Mouse (Mus musculus): Measurements from ENCODE around the gene Zmynd8.
A peak's percentile ranks its signal among the peaks of the same experiment; 100 is the strongest.

Zmynd8 gene

DNA sequence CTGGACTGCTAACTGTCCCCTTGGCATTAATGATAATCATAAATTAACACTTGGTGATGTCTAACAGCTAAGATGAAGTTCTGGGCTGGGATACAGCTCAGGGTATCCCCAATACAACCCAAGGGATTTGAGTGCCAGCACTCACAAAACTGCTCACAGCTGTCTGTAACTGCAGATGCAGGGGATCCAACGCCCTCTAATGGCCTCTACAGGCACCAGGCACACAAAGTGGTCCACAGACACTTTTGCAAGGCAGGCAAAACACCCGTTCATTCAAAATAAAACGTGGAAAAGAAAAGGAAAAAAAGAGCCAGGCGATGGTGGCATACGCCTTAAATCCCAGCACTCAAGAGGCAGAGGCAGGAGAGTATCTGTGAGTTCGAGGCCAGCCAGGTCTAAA is 658 bp upstream of the Zmynd8 start:
- no peak for DNase-seq (ENCODE audit: inconsistent ontology term)

DNA sequence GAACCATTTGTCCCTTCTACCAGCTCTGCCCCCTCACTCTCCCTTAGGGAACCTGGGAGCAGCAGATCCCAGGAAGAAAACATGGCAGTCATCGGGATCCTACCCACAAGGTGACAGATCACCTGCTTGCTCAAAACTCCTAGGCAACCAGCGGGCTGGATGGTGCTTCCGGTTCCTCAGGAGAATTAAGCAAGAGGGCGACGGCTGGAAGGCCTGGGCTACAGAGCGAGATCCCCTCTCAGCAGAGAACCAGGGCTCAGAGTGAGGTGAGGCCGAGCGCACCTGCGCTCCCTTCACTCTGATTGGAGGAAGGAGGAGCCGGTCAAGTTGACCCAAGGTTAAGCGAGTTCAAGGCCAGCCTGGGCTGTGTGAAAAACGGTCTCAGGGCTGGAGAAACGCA is 2.6 kb downstream of the Zmynd8 start:
- DNase-seq (ENCODE audit: inconsistent ontology term): no peak

DNA sequence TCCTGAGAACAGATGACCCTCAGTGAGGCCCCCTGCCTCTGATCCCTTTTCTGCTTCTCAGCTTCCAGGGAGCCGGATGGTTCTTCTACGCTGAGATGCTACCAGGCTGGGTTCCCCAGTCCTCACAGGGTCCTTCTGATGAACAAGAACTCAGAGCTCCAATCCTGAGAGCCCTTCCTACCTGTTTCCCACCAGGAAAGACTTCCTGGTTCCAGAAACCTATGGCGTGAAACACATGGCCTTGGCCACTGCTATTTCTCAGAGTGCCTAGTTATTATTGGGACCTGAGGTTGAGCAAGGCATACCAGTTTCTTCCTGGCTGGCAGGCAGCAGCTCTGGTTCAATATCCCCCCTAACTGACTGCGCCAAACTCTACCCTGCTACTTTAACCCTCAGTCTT is 3.1 kb downstream of the Zmynd8 start:
- no peak for DNase-seq (ENCODE audit: inconsistent ontology term)

DNA sequence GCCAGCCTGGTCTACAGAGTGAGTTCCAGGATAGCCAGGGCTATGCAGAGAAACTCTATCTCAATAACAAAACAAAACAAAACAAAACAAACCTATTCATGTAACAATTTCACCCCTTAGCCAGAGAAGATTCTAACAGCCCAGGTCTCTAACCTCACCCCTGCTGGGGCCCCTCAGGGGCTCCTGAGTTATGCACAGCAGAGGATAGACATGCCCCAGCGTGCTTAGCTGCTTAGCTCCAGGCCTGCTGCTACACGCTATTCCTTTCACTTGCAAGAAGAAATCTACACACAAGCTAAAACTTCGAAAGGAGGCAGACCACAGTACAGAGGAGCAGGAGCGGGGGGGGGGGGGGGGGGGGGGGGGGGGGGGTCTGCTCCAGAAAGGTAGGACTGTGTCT is 4.3 kb downstream of the Zmynd8 start:
- no peak for DNase-seq (ENCODE audit: inconsistent ontology term)

DNA sequence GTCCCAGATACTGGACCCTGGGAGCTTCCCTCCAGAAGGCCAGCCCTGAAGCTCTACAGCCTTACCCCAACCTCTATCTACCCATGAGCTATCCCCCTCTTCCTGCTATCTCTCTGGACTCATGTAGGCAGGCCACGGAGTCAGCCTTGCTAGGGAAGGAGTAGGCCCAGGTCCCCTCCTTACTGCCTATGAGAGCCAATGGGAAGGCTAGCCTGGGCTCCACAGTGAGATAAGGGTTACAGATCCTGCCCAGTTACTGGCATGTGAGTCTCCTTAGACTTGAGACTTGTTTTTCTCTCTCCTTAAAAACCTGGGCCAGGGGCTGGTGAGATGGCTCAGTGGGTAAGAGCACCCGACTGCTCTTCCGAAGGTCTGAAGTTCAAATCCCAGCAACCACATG is 5.6 kb downstream of the Zmynd8 start:
- DNase-seq (ENCODE audit: inconsistent ontology term): no peak

DNA sequence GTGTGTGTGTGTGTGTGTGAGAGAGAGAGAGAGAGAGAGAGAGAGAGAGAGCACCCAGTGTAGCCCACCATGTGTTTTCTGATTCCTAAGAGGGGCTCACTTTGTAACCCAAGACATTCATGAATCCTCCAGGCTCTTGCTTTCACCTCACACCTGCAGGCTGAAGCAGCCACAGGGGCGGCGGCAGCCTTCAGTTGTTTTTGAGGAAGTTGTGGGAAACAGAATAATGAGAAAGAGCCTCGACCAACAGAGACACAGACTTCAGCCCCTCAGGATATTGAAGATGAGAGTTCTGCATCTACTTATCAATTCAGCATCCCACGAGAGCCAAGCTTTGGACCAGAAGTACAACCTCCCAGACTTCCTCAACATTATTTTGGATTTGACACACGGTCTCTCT is 6.2 kb downstream of the Zmynd8 start:
- no peak for DNase-seq (ENCODE audit: inconsistent ontology term)

DNA sequence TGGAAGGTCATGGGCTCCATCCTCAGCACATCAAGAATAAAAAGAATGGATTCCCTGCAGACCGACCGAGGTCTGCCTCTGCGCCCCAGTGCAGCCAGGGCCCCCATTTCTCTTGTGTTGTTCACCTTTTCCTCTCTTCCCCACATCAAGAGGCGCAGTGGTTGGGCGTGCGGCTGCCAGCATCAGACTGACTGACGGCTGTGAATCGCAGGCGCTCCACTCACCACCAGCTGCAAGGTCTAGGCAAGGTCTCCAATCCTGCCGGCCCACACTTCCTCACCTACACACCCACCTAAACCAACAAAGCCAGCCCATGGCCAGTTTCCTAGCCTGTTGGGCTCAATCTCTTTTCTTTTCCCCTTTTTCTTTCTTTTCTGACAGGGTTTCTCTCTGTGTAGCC is 8.4 kb downstream of the Zmynd8 start:
- DNase-seq (ENCODE audit: inconsistent ontology term): no peak

DNA sequence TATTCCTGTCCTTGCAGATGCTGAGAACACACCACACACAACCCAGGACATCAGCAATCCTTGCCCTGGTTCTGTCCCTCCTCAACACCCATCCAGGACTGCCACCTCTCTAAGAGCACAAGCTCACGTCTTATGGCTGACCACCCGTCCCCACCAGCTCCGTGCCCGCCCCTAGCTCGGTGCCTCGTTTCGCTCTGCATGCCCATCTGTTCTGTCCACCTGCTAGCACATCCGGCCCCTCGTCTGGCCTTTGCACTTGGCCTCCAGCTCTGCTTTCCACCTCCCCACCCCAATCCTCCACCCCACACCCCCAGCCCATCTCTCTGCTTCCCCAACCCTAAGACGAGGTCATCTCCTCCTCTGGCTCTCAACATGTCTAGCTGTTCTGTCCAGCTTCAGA is 8.9 kb downstream of the Zmynd8 start:
- DNase-seq (ENCODE audit: inconsistent ontology term): no peak

DNA sequence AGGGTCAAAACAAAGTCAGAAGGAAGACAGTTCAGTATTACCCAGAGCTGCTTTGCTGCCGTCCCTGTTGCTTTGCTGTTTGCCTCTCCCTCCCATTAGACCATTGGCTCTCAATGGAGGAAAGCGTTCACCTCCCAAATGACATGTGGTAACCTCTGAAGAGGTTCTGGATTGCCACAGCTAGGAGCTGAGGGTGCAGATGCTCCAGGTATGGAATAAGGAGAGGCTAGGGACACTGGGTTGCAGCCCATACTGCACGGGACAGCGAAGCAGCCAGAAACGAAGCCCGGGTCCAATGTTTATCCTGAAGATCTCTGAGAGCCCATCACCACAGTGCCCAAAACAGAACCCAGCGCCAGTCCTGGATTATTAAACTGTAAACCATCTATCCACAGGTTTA is 9.6 kb downstream of the Zmynd8 start:
- no peak for DNase-seq (ENCODE audit: inconsistent ontology term)

DNA sequence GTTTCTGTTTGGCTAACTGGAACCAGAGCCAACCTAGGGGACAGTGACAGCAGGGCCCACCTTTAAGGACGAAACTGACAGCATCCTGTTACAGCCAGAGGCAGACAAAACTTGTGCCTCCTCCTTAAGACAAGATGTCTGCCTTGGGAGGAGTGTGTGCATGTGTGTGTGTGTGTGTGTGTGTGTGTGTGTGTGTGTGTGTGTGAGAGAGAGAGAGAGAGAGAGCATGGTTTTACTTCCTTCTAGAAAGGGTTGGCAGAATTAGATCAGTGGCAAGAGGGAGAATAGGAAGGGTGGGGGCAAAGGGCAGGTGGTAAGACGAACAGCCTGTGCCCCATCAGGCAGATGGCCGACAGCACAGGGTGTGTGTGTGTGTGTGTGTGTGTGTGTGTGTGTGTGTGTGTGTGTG is 10.0 kb downstream of the Zmynd8 start:
- DNase-seq (ENCODE audit: inconsistent ontology term): no peak

DNA sequence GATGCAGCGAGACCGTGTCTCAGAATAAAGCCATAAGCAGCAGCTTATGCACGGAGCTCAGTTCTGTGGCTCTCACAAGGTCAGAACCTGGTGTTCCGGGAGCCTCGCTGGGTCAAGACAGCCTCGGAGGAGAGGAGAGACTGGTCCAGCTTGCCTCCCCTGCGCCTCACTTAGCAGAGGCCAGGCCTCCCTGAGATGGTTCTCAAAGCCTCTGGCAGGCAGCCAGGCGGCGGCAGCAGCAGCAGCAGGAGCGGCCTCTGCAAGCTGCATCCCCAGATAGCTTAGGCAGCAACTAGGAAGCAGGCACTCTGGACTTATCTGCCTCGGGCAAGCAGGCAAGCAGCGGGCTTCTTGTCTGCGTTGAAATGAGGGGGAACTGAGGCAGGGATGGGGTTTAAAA is 10.4 kb downstream of the Zmynd8 start:
- peak; percentile 77 for DNase-seq (ENCODE audit: inconsistent ontology term)

DNA sequence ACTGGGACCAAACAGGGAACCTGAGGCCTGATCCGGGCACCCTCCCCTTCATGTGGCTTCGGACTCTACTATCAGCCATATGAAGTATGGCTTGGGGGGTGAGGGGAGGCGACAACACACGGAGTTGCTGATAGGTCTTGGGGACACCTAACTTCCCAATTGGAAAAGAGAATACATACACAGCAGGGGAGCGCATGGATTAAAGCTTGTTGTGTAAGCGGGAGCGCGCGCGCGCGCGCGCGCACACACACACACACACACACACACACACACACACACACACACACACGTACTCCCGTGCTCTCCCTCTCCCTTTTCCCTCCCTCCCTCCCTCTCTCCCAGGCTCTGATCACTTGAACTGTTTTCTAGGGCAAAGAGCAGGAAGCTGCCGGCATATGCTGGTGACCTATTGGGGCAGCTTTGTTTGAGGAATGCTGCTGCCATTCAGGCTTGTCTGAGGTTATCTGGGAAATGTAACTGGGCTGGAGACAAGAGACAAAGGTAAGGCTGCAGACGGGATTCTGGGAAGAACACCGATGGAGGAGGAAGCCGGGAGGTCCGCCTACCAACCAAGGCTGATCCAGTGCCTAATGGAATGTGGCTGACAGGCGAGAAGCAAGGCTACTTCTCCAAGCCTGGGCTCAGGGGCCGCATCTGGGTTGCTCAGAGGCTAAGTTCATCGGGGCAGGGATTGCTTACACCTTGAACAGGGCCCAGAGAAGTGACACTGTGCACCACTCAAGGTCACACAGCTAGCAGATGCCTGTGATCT is 11.8 kb downstream of the Zmynd8 start:
- peak; percentile 70 for DNase-seq (ENCODE audit: inconsistent ontology term)

DNA sequence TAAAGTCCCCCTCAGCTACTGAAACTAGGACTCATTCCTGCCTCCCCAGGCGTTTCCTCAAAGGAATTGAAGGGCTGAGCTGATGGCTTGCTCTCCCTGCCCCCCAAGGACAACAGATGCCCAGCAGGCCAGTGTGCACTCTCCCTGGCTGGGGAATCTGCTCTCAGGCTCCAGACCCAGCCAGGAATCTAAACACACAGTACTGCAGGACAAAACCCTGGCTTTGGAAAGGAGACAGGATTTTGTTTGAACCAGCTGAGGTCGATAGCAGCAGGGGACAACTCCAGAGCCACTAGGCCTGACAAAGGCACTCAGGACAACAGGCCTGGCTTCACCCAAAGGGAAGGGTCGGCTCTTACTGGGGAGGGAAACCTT is 12.3 kb downstream of the Zmynd8 start:
- DNase-seq (ENCODE audit: inconsistent ontology term): peak; percentile 79

DNA sequence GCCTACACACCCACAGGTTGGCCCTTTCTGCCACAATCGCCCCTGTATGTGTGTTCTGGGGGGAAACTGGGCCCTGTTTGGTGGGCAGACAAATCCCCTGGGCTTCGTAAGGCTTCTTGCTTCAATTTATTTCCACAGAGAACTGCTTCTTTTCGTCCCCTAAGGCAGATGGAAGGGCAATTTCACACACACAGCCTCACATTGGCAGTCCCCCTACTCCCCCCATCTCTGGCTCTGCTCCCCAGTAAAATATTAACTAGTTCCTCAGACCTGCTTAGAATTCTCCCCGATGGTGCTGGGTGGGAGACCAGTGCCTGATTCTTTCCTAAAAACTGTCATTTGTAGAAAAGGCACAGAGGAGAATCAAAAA is 12.9 kb downstream of the Zmynd8 start:
- no peak for DNase-seq (ENCODE audit: inconsistent ontology term)

DNA sequence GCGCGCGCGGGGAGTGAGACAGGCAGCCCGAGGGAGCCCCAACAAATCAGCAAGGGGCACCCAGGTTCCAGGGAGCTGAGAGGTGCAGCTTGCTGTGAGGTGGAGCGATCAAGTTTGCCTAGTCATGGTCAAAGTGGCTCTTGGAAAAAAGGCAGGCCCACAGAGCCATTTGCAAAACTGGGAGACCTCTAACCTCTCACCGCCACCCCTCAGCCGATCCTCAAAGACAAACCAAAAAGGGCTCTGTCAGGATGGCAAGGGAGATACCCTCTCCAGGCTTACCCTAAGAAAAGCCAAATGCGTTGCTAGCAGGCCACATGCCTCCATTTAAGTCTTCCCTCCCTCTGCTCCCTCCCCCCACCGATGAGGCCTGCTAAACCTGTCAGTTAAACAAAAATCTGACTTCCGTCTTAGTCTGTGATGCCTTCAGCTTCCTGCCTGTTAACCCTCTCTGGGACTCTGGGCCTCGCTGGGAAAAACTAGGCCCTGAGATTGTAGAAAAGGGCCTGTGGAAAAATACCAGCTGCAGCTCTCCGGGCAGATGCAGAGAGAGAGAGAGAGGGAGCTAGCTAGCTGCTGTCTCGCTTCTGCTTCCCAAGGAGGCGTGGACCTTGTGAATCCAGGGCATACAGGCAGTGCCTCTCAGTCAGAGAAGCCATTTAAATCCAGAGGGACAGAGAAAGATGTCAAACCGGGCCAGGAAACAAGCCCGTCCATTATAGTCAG is 13.4 kb downstream of the Zmynd8 start:
- DNase-seq (ENCODE audit: inconsistent ontology term): peak; percentile 72

DNA sequence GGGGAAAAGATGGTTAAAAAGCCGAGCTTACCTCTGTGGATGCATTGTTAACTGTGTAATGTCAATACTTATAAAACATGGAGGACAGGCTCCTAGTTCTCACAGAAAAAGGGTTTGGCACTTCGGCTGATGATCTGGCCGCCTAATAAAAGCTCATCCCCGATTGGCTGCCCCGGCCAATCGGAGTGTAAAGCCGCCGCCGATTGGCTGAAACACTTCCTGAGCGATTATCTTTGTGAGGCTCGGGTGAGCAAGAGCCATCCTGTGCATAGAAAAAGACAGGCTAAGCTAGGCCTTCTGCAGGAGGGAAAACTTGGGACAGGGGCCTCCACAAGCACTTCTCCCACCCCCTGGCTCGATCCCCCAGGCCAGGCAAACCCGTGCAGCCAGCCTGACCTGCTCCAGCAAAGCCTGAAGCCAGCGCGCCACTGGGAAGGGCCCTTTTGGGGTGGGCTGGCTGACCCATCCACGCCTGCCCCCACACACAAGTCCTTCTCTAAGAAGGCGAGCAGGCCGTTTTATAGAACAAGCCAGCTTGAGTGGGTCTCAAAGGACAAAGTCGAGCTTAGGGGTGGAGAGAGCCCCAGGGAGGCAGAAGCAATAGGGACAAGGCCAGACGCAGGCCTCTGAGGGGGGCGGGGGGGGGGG is 14.1 kb downstream of the Zmynd8 start:
- DNase-seq (ENCODE audit: inconsistent ontology term): peak; percentile 97

DNA sequence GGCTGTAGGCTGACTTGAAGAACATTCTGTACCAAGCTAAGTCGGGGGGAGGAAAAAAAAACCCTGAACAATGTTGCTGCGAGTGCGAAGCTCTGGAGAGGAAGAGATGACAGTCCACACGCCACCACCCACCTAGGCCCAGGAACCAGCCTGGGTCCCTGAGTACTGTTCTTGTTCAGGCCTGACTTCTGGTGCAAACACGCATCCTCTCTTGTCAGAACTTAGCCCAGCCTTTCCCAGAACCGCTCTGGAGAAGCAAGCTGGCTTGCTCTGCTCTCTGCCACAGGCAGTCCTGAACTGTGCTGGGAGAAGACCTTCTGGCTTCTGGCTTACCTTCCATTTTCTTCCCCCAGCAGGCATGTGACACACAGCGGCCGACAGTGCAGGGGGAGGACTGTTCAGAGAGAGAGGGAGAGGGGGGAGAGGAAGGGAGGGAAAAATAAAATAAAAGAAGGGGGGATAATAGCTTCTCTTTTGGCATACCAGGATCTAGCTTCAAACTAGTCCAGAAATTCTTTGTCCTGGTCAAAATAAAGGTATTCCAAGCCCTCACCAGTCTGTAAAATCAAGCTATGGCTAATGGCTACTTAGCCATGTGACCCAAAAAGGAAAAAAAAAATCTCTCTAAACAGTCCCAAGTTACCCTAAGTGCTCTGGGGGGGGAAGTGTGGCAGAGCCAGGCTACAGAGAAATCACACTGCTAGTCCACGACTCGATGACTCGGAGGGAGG is 14.8 kb downstream of the Zmynd8 start:
- peak; percentile 58 for DNase-seq (ENCODE audit: inconsistent ontology term)

DNA sequence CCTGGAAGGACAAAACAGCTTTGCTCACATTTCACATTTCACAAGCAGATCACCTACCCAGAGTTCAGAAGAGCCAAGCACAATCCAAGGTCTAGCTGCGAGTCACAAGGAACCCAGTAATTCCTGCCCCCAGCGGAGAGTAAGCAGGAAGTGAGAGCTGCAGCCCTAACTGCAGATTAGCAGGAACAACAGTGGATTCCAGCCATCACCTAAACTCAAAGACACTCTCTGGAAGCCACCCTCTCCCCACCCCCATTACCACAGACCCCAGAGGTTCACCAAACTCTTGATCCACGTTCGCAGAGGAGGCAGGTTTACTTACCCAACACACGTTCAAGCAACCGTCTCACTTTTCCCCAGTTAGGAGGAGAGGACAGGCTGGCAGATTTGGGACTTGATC is 15.8 kb downstream of the Zmynd8 start:
- no peak for DNase-seq (ENCODE audit: inconsistent ontology term)

DNA sequence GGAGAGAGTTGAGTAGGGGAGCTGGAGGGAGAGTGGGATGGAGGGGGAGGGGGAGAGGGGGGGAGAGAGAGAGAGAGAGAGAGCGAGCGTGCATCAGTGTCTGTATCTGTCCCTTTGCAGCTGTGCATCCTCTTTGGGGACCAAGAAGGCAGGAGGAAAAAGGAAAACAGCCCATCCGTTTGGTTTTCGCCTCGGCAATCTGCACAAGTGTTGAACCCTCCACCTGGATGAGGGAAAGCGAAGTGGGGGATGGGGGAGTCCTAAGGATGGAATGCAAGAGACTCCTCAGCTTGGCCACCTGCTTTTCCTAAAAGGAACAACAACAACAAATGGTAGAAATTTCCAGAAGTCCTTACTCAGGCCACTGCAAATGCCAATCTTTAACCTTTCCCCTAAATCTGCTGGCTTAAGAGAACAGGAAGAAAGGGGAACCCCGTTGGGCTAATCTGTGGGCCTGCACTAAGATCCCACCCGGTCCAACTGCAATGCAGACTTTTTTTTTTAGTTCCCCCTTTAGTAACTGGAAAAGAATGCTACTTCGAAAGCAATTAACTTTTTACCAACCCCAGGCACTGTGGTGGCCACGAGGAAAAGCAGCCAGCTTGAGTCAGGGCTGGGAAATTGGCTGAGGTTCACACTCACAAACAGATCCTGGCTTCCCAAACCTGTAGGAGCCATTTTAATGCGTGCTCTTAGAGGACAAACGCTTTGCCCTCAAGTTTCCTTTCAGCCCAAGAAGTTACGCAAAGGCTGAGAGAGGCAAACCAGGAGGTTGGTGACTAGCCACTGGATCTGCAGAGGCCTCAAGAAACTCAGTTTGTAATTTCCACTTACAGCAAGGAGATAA is 17.0 kb downstream of the Zmynd8 start:
- peak; percentile 81 for DNase-seq (ENCODE audit: inconsistent ontology term)

DNA sequence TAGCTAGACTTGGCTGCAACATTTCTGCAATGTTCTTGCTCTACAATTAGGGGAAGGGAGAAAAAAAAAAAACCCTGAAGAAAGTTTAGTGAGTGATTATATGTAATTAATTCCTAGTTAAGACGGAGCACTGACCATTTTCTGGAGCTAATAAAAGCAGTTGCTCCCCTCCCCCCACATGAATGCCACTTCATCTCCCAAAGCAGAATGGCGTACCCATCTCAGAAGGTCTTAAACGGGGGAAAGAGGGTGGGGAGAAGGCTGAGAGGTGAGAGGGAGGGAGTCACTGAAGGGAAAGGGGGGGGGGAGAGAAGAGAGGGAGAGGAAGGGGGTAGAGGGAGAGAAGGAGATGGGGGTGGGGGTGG is 17.6 kb downstream of the Zmynd8 start:
- DNase-seq (ENCODE audit: inconsistent ontology term): no peak

DNA sequence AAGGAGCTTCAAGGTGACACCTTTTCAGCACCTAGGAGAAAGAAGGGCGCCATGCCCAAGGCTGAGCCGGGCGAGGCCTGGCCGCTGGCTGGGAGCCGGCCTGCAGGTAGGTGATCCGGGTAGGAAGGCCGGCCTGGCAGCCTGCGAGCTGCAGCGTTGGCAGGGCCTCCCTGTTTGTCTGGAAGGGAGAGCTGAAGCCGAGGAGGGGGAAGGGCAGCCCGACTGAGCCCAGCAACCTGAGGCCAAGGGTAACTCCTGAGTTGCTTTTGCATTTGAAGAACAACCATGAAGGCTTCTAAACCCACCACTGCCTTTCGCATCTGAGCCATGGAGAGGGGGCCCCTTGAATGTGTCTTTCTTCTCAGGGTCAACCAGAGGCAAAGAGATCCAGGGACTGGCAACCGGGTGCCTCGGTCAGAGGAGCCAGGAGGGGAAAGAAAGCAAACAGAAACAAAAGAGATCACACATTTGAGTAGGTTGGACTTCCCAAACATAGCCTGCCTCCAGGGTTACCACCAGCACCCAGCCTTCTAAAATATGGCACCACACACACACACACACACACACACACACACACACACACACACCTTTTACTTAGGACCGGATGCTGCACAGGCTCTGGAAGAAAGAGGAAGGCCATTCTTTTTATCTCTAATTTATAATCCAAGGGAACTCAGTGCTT is 18.2 kb downstream of the Zmynd8 start:
- DNase-seq (ENCODE audit: inconsistent ontology term): peak; percentile 72

Measured in Muller cell, postnatal 12 days (primary cell).